Comparison of ENCODE assay signal across 8 mouse cellular contexts in genomic region chr4:139287122-139287863, GRCm38 (mm10). TPM values are rescaled to one million over a fixed set of nuclear protein-coding genes. Genes with fewer than 3 reads are reported as not detected.
DNase-seq lines count a peak whose midpoint lies in the region; ATAC-seq lines count a peak whose summit lies in the region.

No protein-coding gene starts in this region.

- WGBS in heart, embryonic 10.5 days: 81% methylated on average over 18 of the region's 18 CpGs
- WGBS in stomach, embryonic 15.5 days: 76% methylated on average over 18 of the region's 18 CpGs

- H3K4me1 ChIP-seq in heart, embryonic 10.5 days: peaks cover 31% of the 10 kb centered on the region
- 0 out of 2 replicates have a peak, but pooled peaks cover 6% of the 10 kb centered on the region for H3K4me1 ChIP-seq in stomach, embryonic 15.5 days

- ATAC-seq in frontal cortex, adult (ENCODE audit: low TSS enrichment): peak; percentile 35; the same call in 1 of the 2 replicates
- ATAC-seq in inflammation-experienced regulatory T-cells, adult 6 months: peak; percentile 66
- 0 out of 2 replicates have a peak, but pooled peaks have one; percentile 21 for ATAC-seq in stomach, embryonic 15.5 days (ENCODE audit: insufficient read depth, low FRiP score, low read depth)

- H3K9ac ChIP-seq in stomach, embryonic 15.5 days: no peak overlapping the region

- no peaks in the 10 kb centered on the region for H3K9me3 ChIP-seq in heart, embryonic 10.5 days
- H3K9me3 ChIP-seq in stomach, embryonic 15.5 days: no peaks in the 10 kb centered on the region

- peaks cover 95% of the 10 kb centered on the region for H3K36me3 ChIP-seq in heart, embryonic 10.5 days
- peaks cover 66% of the 10 kb centered on the region for H3K36me3 ChIP-seq in stomach, embryonic 15.5 days

- peak; percentile 98 for DNase-seq in heart, adult 11 months
- no peak for DNase-seq in heart, embryonic 10.5 days (ENCODE audit: low spot score)
- DNase-seq in c-Kit-negative CD71-positive TER-119-positive erythroid progenitor cells, embryonic 14.5 days (ENCODE audit: low read depth, low spot score): peak; percentile 47
- peak; percentile 85 to 91 for DNase-seq in left cerebral cortex, postnatal 25 days (ENCODE audit: low spot score in 2 of 2)
- peak; percentile 23 to 43 for DNase-seq in monocyte, adult 2 months (ENCODE audit: low read depth in 1 of 2, low spot score in 2 of 2)

- H3K4me3 ChIP-seq in heart, embryonic 10.5 days: no peak overlapping the region
- H3K4me3 ChIP-seq in stomach, embryonic 15.5 days (replicated peaks): no peak overlapping the region

- no peak overlapping the region for H3K27ac ChIP-seq in heart, embryonic 10.5 days
- 0 out of 2 replicates have a peak overlapping the region, but pooled peaks have one; percentile 14 for H3K27ac ChIP-seq in stomach, embryonic 15.5 days

- H3K4me2 ChIP-seq in stomach, embryonic 15.5 days: no peak overlapping the region

- no peaks in the 10 kb centered on the region for H3K27me3 ChIP-seq in heart, embryonic 10.5 days (ENCODE audit: insufficient read depth, poor library complexity, severe bottlenecking)
- no peaks in the 10 kb centered on the region for H3K27me3 ChIP-seq in stomach, embryonic 15.5 days (replicated peaks)

- intact Hi-C loops in left cerebral cortex, postnatal 25 days (cut with DNase I): loop anchor here (2.0 kb wide), 1 partner anchor 200 kb away; no protein-coding TSS in a partner anchor

RNA-seq across cellular contexts. Expression of gene Pqlc2, which starts 23.2 kb away (rescaled TPM):
- 12.7 and 13.9 TPM in 2 replicates for polyA plus RNA-seq in heart, embryonic 10.5 days (2016; fragmentation: Nextera tagmentation; extraction: Ambion mirVana)
- 10 to 100 TPM in 1 of 3 experiments, 1 to 10 TPM in 2; 7.6 to 10.0 (median 9.7) TPM for polyA plus RNA-seq in inflammation-experienced regulatory T-cells, adult 6 months (2017; shearing (Covaris generic))
- total RNA-seq in left cerebral cortex, postnatal 25 days (2021): 10 to 100 TPM; 12.6 to 13.0 TPM
- 14.3 and 14.9 TPM in 2 replicates for polyA plus RNA-seq in stomach, embryonic 15.5 days (2015; fragmentation: Nextera tagmentation; extraction: Ambion mirVana)

RNA-seq across cellular contexts. Expression of gene Akr7a5, which starts 23.3 kb away (rescaled TPM):
- polyA plus RNA-seq in heart, embryonic 10.5 days (2016; fragmentation: Nextera tagmentation; extraction: Ambion mirVana): 60.1 and 72.5 TPM in 2 replicates
- polyA plus RNA-seq in inflammation-experienced regulatory T-cells, adult 6 months (2017; shearing (Covaris generic)): 1 to 10 TPM; 5.4 to 7.7 (median 6.8) TPM
- 10 to 100 TPM; 24.4 to 30.1 TPM for total RNA-seq in left cerebral cortex, postnatal 25 days (2021)
- polyA plus RNA-seq in stomach, embryonic 15.5 days (2015; fragmentation: Nextera tagmentation; extraction: Ambion mirVana): 111 and 125 TPM in 2 replicates
